Mouse (Mus musculus) C3H10T1/2 (cell line): Measurements from ENCODE around the gene Mapt. TPM values are rescaled to one million over a fixed set of nuclear protein-coding genes. Genes with fewer than 3 reads are reported as not detected.

ENCODE experiments used
- polyA plus RNA-seq, 2 experiments: library from polyadenylated mRNA; unstranded; fragments of >200 nt; fragmentation: generic; extraction: Trizol; gene quantifications; one replicate each; pipeline ENCODE4 v1.2.1; 2012; ENCODE audit warnings: missing spikeins in 2 of 2

The Mapt gene
- polyA plus RNA-seq, result under 1 TPM; 0.11 to 0.81 TPM

GRCm38 (mm10) chr11:104231041-104231911 lies at the start of gene Mapt:
Mapt (plus strand) TSS chr11:104231390.

DNA sequence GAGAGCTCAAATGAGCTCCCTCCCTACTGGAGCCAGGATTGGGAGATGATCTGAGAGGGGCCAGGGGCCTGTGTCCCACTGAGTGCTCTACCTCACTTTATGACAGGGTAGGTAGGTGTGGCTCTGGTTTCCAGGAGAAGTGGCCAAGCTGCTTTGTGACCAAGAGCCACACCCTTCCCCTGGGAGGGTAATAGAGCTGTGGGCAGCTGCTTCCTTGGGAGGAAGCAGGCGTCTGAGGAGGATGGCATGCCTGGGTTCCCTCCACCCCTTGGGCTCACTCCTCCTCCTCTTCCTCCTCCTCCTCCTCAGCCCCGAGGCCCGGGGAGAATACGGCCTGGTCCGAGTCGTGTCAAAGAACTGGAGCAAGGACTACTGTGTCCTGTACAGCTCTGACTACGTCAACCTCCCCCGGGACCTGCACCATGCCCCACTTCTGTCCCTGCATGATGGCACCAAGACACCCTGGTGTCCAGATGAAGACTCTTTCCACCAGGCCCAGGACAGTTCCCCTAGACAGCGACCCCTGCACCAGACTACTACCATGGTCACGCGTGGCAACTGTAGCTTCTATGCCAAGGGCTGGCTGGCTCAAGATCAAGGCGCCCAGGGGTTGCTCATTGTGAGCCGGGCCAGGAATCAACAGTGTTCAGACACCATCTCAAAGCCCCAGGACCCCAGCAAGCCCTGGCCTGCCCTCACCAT lies 44.9 kb upstream of the Mapt start, which contains the start of gene Sppl2c:
TSS of gene Sppl2c (plus strand) at position 193 of the 702 bp plus-strand sequence.

Other genes starting within 250 kb of the Mapt start
- gene Crhr1, start 98.5 kb upstream of the Mapt start, polyA plus RNA-seq, result under 1 TPM; 0.06 to 0.11 TPM
- not detected for gene Sppl2c, start 45.1 kb upstream of the Mapt start, polyA plus RNA-seq
- gene Kansl1, start 237.5 kb downstream of the Mapt start, polyA plus RNA-seq, result 10 to 100 TPM in 1 of 2 experiments, 1 to 10 TPM in 1; 1.5 to 29.0 TPM